27 mouse cellular contexts compared by ENCODE assay signal in the genomic region with DNA sequence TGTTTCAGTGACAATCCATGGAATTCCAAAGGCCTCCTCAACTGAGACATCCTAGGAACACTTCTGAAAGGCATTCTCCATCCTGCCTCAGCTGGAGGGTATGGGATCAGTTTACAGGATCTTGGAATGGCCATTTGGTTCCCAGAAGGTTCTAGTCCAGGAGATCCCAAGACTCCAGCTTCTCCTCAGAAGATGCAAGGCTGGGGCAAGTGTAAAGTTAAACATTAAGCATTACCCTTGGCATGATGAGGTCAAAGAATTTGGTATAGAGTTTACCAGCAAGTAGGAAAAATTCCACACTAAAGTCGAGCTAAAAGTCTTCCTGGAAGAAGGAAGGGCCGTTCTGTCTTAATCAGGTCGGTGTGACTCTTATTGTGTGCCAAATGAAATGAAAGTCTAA. TPM values are rescaled to one million over a fixed set of nuclear protein-coding genes. Genes with fewer than 3 reads are reported as not detected.
"Had no signal": no experiment of that assay in that cellular context is flagged by ENCODE, and none has a peak within 500 bp of the region (broad histone marks: within the 10 kb centered on the region; RNA-seq: fewer than 3 reads in every experiment).

No protein-coding gene starts in this region.

- H3K4me3 ChIP-seq: intestine, embryonic 15.5 days; limb, embryonic 10.5 days; limb, embryonic 13.5 days; liver, embryonic 15.5 days; lung, embryonic 15.5 days; megakaryocyte, embryonic 14.5 days; midbrain, embryonic 10.5 days; midbrain, embryonic 13.5 days; myocyte; neural tube, embryonic 13.5 days had no signal

- ATAC-seq: hindbrain, embryonic 16.5 days; intestine, embryonic 15.5 days; midbrain, embryonic 13.5 days; midbrain, embryonic 16.5 days had no signal

- H3K27ac ChIP-seq: intestine, embryonic 15.5 days; kidney, postnatal 0 days; limb, embryonic 10.5 days; limb, embryonic 13.5 days; liver, embryonic 15.5 days; lung, embryonic 15.5 days; midbrain, embryonic 10.5 days; midbrain, embryonic 13.5 days; neural tube, embryonic 13.5 days had no signal

- H3K4me1 ChIP-seq: midbrain, embryonic 10.5 days; midbrain, embryonic 13.5 days; neural tube, embryonic 13.5 days had no signal

- H3K4me2 ChIP-seq: intestine, embryonic 15.5 days; limb, embryonic 13.5 days; liver, embryonic 15.5 days; lung, embryonic 15.5 days; midbrain, embryonic 13.5 days; neural tube, embryonic 13.5 days had no signal

- DNase-seq: liver; lung, postnatal 10 days; lung, postnatal 36 days; thymus, adult 18-20 months; thymus, postnatal 36 days had no signal

- H3K36me3 ChIP-seq: intestine, embryonic 15.5 days; limb, embryonic 10.5 days; limb, embryonic 13.5 days; liver, embryonic 15.5 days; lung, embryonic 15.5 days; midbrain, embryonic 10.5 days; midbrain, embryonic 13.5 days; neural tube, embryonic 13.5 days had no signal

- H3K9ac ChIP-seq: intestine, embryonic 15.5 days; limb, embryonic 13.5 days; liver, embryonic 15.5 days; lung, embryonic 15.5 days; midbrain, embryonic 13.5 days; neural tube, embryonic 13.5 days had no signal

- H3K9me3 ChIP-seq: intestine, embryonic 15.5 days; limb, embryonic 10.5 days; limb, embryonic 13.5 days; liver, embryonic 15.5 days; lung, embryonic 15.5 days; megakaryocyte, embryonic 14.5 days; midbrain, embryonic 10.5 days; midbrain, embryonic 13.5 days; neural tube, embryonic 13.5 days had no signal

- H3K27me3 ChIP-seq: intestine, embryonic 15.5 days; limb, embryonic 13.5 days; liver, embryonic 15.5 days; lung, embryonic 15.5 days; midbrain, embryonic 13.5 days; neural tube, embryonic 13.5 days had no signal

RNA-seq across cellular contexts. Expression of a gene that starts 2.4 kb away (rescaled TPM):
- total RNA-seq: layer of hippocampus, adult 18-20 months; layer of hippocampus, postnatal 25 days; left cerebral cortex, adult 18-20 months; left cerebral cortex, postnatal 25 days; monocyte, adult 5-6 weeks; neutrophil, adult 5-6 weeks had no signal
- polyA plus RNA-seq: hindbrain, embryonic 16.5 days; limb, embryonic 10.5 days; limb, embryonic 13.5 days; midbrain, embryonic 10.5 days; midbrain, embryonic 16.5 days; myocyte; neural tube, embryonic 13.5 days; small intestine, adult 2 months; urinary bladder, adult 2 months had no signal

RNA-seq across cellular contexts. Expression of a gene that starts 30.8 kb away (rescaled TPM):
- total RNA-seq: layer of hippocampus, adult 18-20 months; layer of hippocampus, postnatal 25 days; left cerebral cortex, adult 18-20 months; monocyte, adult 5-6 weeks; neutrophil, adult 5-6 weeks had no signal
- polyA plus RNA-seq: hindbrain, embryonic 16.5 days; limb, embryonic 10.5 days; lung, embryonic 15.5 days; midbrain, embryonic 10.5 days; midbrain, embryonic 13.5 days; midbrain, embryonic 16.5 days; myocyte; neural tube, embryonic 13.5 days; small intestine, adult 2 months; urinary bladder, adult 2 months had no signal

RNA-seq across cellular contexts. Expression of a gene that starts 44.8 kb away (rescaled TPM):
- total RNA-seq: layer of hippocampus, adult 18-20 months; layer of hippocampus, postnatal 25 days; left cerebral cortex, adult 18-20 months; left cerebral cortex, postnatal 25 days; monocyte, adult 5-6 weeks; neutrophil, adult 5-6 weeks had no signal
- polyA plus RNA-seq: hindbrain, embryonic 16.5 days; limb, embryonic 10.5 days; limb, embryonic 13.5 days; lung, embryonic 15.5 days; midbrain, embryonic 10.5 days; midbrain, embryonic 13.5 days; midbrain, embryonic 16.5 days; testis, adult 2 months had no signal
